ENCODE assay signal across 26 mouse cellular contexts in genomic region chrX:53188692-53189091, GRCm38 (mm10). TPM values are rescaled to one million over a fixed set of nuclear protein-coding genes. Genes with fewer than 3 reads are reported as not detected.
"Had no signal": no experiment of that assay in that cellular context is flagged by ENCODE, and none has a peak within 500 bp of the region (broad histone marks: within the 10 kb centered on the region; RNA-seq: fewer than 3 reads in every experiment).

No protein-coding gene starts in this region.

- H3K4me3 ChIP-seq: heart, adult 2 months; heart, embryonic 13.5 days; heart, embryonic 15.5 days; hindbrain, embryonic 13.5 days; hindbrain, embryonic 15.5 days; kidney, embryonic 15.5 days; limb, embryonic 13.5 days; limb, embryonic 15.5 days had no signal

- H3K27me3 ChIP-seq: heart, embryonic 13.5 days; heart, embryonic 15.5 days; hindbrain, embryonic 13.5 days; hindbrain, embryonic 15.5 days; limb, embryonic 13.5 days; limb, embryonic 15.5 days had no signal

- H3K36me3 ChIP-seq: heart, embryonic 13.5 days; heart, embryonic 15.5 days; hindbrain, embryonic 13.5 days; hindbrain, embryonic 15.5 days; kidney, embryonic 15.5 days; limb, embryonic 13.5 days; limb, embryonic 15.5 days had no signal

- H3K4me1 ChIP-seq: heart, embryonic 13.5 days; heart, embryonic 15.5 days; hindbrain, embryonic 13.5 days; hindbrain, embryonic 15.5 days; kidney, embryonic 15.5 days; limb, embryonic 13.5 days; limb, embryonic 15.5 days had no signal

- ATAC-seq: hindbrain, postnatal 0 days; intestine, embryonic 16.5 days had no signal

- H3K4me2 ChIP-seq: heart, embryonic 11.5 days; heart, embryonic 13.5 days; heart, embryonic 15.5 days; hindbrain, embryonic 13.5 days; hindbrain, embryonic 15.5 days; kidney, embryonic 15.5 days; limb, embryonic 13.5 days; limb, embryonic 15.5 days had no signal

- DNase-seq: gastrocnemius, postnatal 14 days; gastrocnemius, postnatal 36 days; heart, adult 11 months; heart, adult 2 months; heart, postnatal 14 days; heart, postnatal 36 days; kidney, adult 11 months; kidney, adult 2 months; kidney, adult 9 months; kidney, postnatal 14 days; kidney, postnatal 36 days; layer of hippocampus, adult 9-11 months; layer of hippocampus, postnatal 36 days; left cerebral cortex, postnatal 4 days had no signal

- H3K9ac ChIP-seq: heart, embryonic 13.5 days; heart, embryonic 15.5 days; hindbrain, embryonic 13.5 days; hindbrain, embryonic 15.5 days; kidney, embryonic 15.5 days; limb, embryonic 13.5 days; limb, embryonic 15.5 days had no signal

- H3K27ac ChIP-seq: heart, adult 2 months; heart, embryonic 13.5 days; heart, embryonic 15.5 days; hindbrain, embryonic 13.5 days; hindbrain, embryonic 15.5 days; hindbrain, postnatal 0 days; kidney, embryonic 15.5 days; kidney, postnatal 0 days; limb, embryonic 13.5 days; limb, embryonic 15.5 days had no signal

- H3K9me3 ChIP-seq: heart, embryonic 13.5 days; heart, embryonic 15.5 days; hindbrain, embryonic 13.5 days; hindbrain, embryonic 15.5 days; kidney, embryonic 15.5 days; limb, embryonic 13.5 days; limb, embryonic 15.5 days had no signal

RNA-seq across cellular contexts. Expression of gene Plac1, which starts 51.2 kb away (rescaled TPM):
- polyA plus RNA-seq: heart, adult 2 months; hindbrain, postnatal 0 days; kidney, adult 2 months; large intestine, adult 2 months had no signal
